Mouse (Mus musculus) layer of hippocampus, postnatal 25 days (tissue): ENCODE measurements around the gene Tuba8. TPM values are rescaled to one million over a fixed set of nuclear protein-coding genes. Genes with fewer than 3 reads are reported as not detected.

Experiments used
- total RNA-seq, 2 experiments: library from RNA; stranded (reverse); gene quantifications; 2 replicates each; pipeline ENCODE4 v1.2.3; 2021

The Tuba8 gene
- total RNA-seq, 2 experiments from 2014 or later = 4.3 to 5.3 TPM

Other genes with a start within 250 kb of the Tuba8 start
- gene Mical3, start 79.7 kb upstream of the Tuba8 start, total RNA-seq = 10 to 100 TPM; 75.0 to 88.0 TPM
- 10 to 100 TPM; 11.0 to 11.9 TPM for gene Pex26, start 27.0 kb upstream of the Tuba8 start, total RNA-seq
- gene Usp18, start 35.2 kb downstream of the Tuba8 start, total RNA-seq = under 1 TPM; 0.26 to 0.30 TPM
- 1 to 10 TPM; 7.4 to 8.5 TPM for gene Slc6a13, start 89.5 kb downstream of the Tuba8 start, total RNA-seq
- 1 to 10 TPM; 1.7 TPM for gene Slc6a12, start 132.4 kb downstream of the Tuba8 start, total RNA-seq